Mouse (Mus musculus) erythroblast, adult 5-6 weeks (primary cell): ENCODE data around the gene Cwc15. TPM values are rescaled to one million over a fixed set of nuclear protein-coding genes. Genes with fewer than 3 reads are reported as not detected.
"Not testable (repeated sequence)": the region's sequence is repeated elsewhere in the genome, so short reads cannot be mapped to it uniquely, and the experiment has no call there.

Experiments used
- ATAC-seq: replicated peaks from 2 replicates; pipeline ENCODE4 v1.8.0; 2016; ENCODE audit warnings: moderate number of reproducible peaks, mild to moderate bottlenecking, moderate TSS enrichment, inconsistent platforms; ENCODE audit not compliant: poor library complexity, low FRiP score, severe bottlenecking
- total RNA-seq, 2 experiments: library from RNA; stranded (forward) in 1 of 2; stranded (reverse) in 1 of 2; fragments of 150-400 nt in 1 of 2; fragments of 200-764, 138-1000 nt in 1 of 2; gene quantifications; 2 replicates each; pipeline versions ENCODE4 v1.2.3 to v1.2.4; 2015 to 2017; ENCODE audit warnings: low replicate concordance in 2 of 2

Cwc15 gene
- 41.5 and 66.5 TPM in 2 replicates for total RNA-seq (2015; ENCODE audit: low replicate concordance)
- 104 and 108 TPM in 2 replicates for total RNA-seq (2017; ENCODE audit: low replicate concordance)

GRCm38 (mm10) chr9:14500023-14500915, at the start of gene Cwc15, which contains the start of gene Kdm4d:
TSS of gene Cwc15 (plus strand) at chr9:14500617.
TSS of gene Kdm4d (minus strand) at chr9:14500482.
- peak; percentile 98 for ATAC-seq

GRCm38 (mm10) chr9:14451120-14451519, 49.3 kb upstream of the Cwc15 start:
- ATAC-seq, result peak; percentile 51

DNA sequence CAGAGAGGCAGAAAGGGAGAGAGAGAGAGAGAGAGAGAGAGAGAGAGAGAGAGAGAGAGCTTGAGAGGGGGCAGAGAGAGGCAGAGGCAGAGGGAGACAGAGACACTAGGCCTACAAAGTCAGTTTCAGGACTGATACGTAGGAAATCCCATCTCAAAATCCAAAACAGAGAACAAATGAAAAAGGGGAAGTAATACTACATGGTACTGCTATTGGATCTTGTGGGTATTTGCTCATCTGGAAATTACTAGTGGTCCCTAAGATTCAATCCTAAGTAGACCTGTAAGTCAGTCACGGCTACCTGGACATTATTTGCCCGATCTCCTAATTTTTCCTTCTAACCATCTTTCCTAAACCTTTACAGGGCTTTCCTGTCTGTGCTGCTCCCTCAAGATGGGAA, 44.1 kb upstream of the Cwc15 start:
- no peak for ATAC-seq

DNA sequence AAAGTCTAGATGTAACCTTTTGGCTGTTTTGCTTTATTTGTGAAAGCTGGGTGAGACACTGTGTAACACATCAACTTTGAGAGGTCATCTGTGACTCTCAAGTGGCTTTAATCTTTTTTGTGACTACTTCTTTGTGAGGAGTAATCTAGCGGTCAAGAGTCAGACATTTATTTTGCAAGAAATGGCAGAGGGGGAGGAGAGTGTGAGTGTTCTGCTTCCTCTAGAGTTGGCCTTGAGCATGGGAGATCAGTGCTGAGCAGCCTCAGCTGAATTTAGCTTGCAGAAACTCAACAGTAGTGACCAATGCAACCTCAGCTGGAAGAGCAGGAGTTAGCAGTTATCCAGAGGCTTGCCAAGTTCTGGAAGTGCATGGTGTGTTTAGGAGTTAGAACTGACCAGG, 37.9 kb upstream of the Cwc15 start:
- not testable (repeated sequence) for ATAC-seq

GRCm38 (mm10) chr9:14463668-14464067, 36.7 kb upstream of the Cwc15 start:
- ATAC-seq, result peak; percentile 52; the same call in 1 of the 2 replicates

DNA sequence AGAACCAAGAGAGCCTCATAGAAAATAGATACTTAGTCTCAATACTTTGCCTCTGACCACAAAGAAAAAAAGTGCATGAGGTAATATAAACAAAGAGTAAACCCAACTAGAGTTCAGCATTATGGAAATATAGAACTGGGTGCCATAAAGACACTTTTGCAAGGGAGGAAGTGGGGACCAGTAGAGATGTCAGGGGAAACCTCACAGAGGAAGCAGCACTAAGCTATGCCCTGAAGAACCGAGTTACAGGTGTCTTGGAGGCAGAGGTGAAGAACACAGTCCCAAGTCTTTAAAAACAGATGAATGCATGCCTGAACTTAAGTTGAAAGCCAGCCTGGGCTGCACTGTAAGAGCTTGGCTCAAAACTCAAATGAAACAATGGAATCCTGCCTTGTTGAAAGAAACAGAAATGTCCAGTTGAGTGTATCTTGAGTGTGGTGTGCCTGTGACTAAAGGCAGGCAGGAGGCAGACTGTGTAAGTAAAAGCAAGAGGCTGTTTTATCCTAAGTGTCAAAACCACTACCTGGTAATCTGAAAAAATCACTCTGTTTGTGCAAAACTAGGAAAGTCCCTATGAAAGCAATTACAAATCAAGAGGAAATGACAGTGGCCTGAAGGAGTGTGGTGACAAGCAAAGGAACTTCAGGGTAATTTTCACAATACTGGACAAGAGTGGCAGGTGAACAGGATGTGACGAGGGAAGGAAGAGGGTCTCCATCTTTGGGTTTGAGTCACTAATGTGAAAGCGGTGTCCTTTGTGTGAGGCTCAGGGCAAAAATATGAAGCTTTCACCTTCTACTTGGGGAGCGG, 1.3 kb upstream of the Cwc15 start:
- no peak for ATAC-seq

DNA sequence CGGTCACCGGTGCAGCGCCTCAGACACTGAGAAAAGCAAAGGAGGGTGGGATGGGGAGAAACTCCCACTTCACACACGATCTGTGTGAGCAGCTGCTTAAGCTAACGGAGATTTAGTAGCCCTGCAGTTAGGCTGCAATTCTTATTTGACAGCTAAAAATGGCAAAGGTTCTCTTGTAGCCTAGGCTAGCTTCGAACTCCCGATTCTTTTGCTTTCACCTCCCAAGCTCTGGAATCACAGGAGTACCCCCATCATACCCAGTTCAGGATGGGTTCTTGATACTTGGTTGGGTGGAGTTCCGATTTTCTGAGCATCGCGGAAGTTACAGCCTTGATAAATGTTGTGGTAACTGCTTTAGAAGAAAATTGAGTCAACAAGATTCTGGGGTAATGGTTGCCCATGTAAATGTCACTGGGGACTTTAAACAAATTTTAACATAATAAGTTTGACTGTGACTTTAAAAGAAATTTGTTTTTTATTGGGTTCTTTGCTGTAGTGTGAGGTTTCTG, 553 bp downstream of the Cwc15 start:
- no peak for ATAC-seq

DNA sequence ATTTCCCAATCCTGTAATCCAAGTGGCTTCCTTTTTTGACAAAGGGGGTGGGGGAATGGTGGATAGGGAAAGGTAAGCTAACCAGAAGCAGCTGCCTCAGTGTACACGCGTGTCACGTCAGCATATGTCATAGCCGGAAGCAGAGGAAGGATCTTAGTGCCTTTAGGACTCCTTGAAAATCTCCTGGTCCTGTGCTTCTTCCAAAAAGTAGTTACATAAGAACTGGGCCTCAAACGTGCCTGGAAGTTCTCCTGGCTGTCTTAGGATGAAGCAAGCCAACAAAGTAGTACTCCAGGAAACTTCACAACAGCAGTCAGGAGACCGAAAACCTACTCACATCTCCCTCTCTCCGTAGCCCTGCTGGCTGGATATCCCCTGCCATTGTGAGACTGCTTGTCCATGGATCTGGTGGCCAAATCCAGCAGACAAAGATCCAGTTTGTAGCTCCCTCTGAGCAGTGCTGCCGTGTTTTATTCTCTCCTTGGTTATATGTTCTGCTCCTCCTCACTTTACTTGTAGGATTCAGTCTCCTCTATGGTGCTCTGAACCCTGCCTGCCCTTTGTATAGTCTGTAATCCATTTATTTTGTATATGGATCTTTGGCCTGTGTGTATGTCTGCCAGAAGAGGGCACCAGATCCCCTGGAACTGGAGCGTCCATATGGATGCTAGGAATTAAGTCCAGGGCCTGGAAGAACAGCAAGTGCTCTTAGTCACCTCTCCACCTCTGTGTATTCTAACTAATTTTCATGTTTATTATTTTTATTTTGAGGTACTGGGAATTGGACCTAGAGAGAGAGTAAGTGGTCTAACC, 12.4 kb downstream of the Cwc15 start:
- no peak for ATAC-seq

- ATAC-seq, result no peak
These were observed 16.9 kb downstream of the Cwc15 start for GRCm38 (mm10) chr9:14517296-14517695.

DNA sequence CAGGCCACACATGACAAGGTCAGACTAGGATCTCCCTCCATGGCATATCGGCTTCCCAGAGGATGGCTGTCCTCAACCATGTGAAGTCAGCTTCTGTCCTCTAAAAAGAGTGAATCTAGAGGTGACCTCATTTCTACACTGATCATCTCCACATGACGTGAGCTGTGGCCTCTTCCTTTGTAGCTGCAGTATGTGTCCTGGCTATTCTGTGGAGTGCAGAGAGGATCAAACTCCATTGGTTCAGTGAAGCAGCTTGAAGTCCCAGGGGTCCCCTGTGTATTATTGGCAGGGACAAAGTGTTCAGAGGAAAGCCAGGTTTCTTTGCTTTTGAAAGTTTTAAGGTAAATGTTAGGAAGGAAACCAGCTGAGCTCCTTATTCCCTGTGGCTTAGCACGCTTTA, 17.7 kb downstream of the Cwc15 start:
- ATAC-seq, result no peak

DNA sequence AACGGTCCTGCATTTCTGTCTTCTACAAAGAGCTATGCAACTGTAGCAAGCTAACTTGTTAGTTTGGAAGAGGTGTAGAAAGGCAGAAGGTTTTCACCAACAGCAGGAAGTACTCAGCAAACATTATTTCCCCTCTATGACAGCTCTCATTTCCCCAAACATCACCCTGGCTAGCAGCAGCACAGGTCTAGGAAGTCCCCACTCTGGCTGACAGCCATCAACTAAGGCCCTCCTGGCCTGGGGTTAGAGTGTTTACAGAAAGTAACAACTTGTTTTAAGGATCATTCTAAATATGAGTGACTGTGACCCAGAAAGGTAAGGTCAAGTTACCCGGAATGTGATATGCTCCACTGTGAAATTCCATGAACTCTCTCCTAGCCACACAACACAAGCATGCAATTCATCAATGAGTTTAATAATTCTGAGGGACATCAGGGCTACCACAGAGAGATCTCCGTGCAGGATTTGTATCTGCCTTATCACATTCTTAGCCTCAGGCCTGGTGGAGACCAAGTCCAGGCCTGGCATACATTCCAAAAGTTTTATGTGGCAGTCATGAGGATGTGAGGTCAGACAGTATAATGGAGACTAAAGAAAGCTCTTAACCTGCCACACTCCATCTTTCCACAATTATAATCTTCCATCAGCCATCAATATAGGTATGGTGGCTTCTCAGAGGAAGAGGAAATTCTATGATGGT, 20.7 kb downstream of the Cwc15 start:
- no peak for ATAC-seq

GRCm38 (mm10) chr9:14521695-14522094, 21.3 kb downstream of the Cwc15 start:
- ATAC-seq, result no peak

- ATAC-seq, result peak; percentile 87
These were observed 23.1 kb downstream of the Cwc15 start for GRCm38 (mm10) chr9:14523408-14524043.

DNA sequence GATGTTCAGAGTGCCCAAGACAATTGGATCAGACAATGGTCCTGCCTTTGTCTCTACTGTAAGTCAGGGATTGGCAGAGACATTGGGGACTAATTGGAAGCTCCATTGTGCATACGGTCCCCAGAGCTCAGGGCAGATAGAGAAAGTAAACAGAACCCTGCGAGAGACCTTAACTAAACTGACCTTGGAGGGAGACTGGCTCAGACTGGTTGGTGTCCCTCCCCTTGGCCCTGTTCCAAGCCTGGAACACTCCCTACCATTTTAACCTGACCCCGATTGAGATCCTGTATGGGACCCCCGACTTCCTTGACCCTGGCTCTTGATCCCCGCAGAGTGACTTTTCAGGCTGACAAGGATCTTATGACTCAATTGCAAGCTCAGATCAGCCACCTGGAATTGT, 29.6 kb downstream of the Cwc15 start:
- ATAC-seq, result no peak

- no peak for ATAC-seq
These were observed 31.9 kb downstream of the Cwc15 start for GRCm38 (mm10) chr9:14532283-14532682.

GRCm38 (mm10) chr9:14533659-14534058, 33.2 kb downstream of the Cwc15 start:
- no peak for ATAC-seq

DNA sequence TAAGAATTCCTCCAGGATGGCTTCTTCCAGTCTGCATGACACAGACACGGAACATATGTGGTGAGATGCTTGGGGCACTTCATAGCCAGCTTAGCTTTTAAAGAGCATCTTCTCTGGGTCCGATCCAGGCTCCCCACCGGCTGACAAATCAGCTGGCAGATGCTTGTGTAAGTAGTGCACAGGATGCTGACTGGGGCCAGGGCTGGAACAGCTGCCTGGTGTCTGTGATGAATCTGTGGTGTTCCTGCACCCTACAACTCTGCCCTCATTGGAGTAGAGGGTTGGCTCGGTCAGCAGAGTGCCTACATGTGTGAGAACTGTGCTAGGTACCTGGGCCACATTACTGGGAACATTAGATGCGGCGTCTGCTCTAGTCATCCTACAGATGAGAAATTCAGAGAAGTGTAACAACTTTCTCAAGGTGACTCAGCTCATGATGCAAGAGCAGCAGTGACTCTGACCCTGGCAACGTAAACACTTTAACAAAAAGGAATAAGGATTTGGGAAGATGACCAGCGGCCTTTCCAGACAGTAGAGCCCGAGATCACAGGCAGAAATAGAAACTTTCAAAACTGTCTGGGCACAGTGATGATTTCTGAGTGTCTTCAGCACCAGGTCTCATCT, 34.5 kb downstream of the Cwc15 start:
- ATAC-seq, result no peak
